Mouse (Mus musculus) embryo, embryonic 10 days (tissue): Measurements from ENCODE around the gene Gapvd1.
"Not testable (repeated sequence)": the region's sequence is repeated elsewhere in the genome, so short reads cannot be mapped to it uniquely, and the experiment has no call there.

Experiments
- DNase-seq: peaks from one replicate; pipeline ENCODE4 v3.0.0-alpha.2; 2015; ENCODE audit warnings: low spot score

Gapvd1 gene

DNA sequence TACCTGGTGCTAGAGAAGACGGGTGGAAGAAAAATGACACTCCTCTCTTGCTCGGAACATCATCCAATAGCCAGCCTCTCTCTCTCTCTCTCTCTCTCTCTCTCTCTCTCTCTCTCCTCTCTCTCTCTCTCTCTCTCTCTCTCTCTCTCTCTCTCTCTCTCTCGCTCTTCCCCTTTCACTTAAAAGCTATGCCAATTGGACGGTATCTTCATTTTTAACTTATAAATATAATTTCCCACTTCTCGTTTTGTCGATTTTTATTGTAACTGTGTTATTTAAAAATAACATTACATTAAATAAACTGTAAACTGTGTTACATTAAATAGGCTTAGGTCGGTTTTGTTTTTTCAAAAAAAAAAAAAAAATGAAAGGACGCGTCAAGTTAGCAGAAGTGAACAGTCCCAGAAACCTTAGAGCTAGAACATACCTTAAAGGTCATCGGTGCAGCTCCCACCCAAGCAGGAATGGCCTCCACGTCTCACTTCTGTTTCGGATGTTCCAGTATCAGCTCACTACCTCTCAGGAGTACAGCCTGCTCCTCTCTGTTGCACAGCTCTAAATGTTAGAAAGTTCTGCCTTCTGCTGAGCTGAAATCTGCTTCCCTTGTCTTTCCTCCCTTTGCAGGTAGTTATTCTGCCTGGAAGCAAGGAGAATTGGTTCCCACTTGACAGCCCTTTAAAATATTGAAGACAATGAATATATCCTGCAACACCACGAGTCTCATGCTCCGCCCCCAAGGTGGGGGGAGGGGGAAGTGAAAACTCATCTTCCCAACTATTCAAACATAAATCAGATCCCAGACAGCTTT, at the start of gene Gapvd1:
Gene Gapvd1, minus strand, starts transcription at position 682 of the 808 bp plus-strand sequence.
- DNase-seq, result peak; percentile 73

- no peak for DNase-seq
These were observed 49.8 kb upstream of the Gapvd1 start for GRCm38 (mm10) chr2:34804815-34805214.

DNA sequence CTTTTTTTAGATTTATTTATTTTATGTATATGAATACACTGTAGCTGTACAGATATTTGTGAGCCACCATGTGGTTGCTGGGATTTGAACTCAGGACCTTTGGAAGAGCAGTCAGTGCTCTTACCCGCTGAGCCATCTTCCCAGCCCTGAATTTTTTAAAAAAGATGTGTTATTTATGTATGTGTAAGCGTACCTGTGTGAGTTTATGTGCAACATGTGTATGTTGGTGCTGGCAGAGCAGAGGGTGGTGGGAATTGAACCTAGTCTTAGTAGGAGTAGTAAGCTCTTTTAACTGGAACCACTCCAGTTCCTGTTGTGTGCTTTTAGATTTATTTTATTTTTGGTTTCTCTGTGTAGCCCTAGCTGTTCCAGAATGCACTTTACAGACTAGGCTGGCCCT, 49.1 kb upstream of the Gapvd1 start:
- no peak for DNase-seq

- no peak for DNase-seq
These were observed 48.7 kb upstream of the Gapvd1 start for GRCm38 (mm10) chr2:34803746-34804145.

- DNase-seq, result not testable (repeated sequence)
These were observed 47.7 kb upstream of the Gapvd1 start for GRCm38 (mm10) chr2:34802565-34803245.

- DNase-seq, result peak; percentile 100
These were observed 46.8 kb upstream of the Gapvd1 start for GRCm38 (mm10) chr2:34801516-34802482.

DNA sequence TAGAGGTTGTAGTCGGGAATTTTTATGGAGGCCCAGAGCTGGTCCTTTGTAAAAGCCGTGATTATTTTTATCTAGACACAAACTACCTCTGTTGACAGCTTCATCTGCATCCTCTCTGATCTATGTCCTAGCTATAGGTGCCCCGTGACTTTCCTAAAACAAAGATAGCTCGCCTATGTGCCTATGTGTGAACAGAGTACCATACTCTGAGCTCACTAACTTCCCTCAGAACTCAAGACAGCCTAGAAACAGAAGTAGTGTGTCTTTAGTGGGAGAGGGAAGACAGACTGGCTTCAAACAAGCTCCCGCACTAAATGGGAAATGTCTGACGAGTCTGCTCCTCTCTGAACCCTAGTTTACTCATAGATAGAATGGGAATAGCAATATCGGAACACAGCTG, 45.3 kb upstream of the Gapvd1 start:
- DNase-seq, result no peak

DNA sequence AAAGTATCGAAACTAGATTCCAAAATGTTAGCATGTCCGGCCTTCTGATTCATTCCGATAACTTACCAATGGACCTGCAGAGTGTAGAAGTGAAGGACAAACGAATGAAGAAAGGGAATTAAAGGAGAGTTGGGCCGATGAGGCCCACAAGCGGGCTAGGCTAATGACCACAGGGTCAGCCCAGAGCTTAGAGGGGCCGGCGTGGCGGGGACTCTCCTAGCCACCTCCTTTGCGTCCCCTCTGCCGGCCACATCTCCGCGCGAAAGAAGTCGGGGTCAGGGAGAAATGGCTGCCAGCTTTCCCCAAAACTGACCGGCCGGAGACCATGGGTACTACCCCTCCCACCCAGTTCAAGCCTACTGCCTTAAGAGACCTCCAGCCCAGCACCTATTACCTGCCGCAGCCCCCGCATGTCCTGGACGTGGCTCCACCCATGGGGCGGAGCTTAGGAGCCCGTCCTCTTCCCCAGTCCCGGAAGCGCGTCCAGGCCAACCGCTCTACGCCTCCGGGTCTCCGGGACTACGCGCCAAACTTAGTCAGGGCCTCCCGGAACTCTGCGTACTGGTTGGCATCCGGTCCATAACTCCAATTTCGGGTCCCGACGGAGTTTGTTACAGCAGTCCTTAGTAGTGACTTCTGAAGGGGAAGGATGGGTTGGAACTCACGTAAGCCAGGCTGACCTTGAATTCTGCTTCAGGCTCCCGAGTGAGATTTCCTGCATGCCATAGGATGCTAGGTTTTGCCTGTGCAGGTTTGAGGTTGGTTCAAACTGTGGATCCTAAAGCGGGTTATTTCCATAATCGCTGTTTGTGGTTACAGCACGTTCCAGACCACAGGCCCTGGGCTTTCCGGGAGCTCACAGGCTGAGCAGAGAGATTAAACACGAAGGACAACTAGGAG, 44.6 kb upstream of the Gapvd1 start, which contains the start of gene Rabepk:
Gene Rabepk, minus strand, starts transcription at position 556 of the 900 bp plus-strand sequence.
- DNase-seq, result peak; percentile 90

- DNase-seq, result no peak
These were observed 40.4 kb upstream of the Gapvd1 start for GRCm38 (mm10) chr2:34795426-34795825.

DNA sequence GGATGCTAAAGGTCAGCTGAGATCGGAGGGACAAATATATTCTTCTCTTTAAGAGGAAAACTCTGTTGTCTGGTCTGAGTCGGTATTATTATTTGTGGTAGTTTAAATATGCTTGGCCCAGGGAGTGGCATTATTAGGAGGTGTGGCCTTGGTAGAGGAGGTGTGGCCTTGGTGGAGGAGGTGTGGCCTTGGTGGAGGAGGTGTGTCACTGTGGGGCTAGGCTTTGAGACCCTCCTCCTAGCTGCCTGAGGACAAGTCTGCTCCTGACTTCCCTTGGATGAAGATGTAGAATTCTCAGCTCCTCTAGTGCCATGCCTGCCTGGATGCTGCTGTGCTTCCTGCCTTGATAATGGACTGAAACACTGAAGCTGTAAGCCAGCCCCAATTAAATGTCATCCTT, 39.5 kb upstream of the Gapvd1 start:
- DNase-seq, result no peak

DNA sequence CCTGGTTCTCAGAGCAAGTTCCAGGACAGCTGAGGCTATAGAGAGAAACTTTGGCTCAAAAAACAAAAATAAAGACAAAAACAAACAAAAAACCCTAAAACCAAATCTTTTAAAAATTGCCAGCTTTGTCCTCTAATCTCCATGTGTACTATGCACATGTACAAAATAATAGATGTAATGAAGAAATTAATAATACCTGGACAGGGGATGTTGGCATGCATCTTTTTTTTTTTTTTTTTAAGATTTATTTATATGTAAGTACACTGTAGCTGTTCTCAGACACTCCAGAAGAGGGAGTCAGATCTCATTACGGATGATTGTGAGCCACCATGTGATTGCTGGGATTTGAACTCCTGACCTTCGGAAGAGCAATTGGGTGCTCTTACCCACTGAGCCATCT, 37.5 kb upstream of the Gapvd1 start:
- not testable (repeated sequence) for DNase-seq

DNA sequence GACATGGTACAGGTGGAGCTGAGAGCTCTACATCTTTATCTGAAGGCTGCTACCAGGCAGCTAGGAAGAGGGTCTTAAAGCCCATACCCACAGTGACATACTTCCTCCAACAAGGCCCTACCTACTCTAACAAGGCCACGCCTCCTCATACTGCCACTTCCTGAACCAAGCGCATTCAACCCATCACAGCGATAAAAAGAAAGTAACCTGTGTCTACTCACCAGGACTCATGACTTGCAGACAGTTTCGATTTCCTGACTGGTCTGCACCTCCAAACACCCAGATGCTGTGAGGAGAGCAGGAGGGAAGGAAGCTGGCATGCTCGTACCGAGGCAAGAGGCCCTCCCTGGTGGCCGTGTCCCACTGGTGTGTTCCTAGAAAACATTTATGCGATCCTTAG, 35.2 kb upstream of the Gapvd1 start:
- DNase-seq, result no peak

DNA sequence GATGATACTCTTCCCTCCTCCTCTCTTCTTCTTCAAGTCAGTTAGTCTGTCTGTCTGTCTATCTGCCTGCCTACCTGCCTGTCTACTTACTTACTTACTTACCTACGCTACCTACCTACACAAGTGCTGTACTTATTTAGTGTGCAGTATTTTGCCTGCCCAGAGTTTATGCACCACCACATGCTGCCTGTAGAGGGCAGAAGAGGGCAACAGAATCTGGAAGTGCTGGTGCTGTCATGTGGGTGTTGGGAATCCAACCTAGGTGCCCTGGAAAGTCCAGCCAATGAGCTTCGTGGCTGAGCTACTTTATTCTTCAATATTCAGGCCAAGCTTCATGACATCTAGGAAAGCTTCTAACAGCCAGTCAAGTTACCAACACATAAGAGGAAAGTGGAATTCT, 29.1 kb upstream of the Gapvd1 start:
- peak; percentile 59 for DNase-seq

DNA sequence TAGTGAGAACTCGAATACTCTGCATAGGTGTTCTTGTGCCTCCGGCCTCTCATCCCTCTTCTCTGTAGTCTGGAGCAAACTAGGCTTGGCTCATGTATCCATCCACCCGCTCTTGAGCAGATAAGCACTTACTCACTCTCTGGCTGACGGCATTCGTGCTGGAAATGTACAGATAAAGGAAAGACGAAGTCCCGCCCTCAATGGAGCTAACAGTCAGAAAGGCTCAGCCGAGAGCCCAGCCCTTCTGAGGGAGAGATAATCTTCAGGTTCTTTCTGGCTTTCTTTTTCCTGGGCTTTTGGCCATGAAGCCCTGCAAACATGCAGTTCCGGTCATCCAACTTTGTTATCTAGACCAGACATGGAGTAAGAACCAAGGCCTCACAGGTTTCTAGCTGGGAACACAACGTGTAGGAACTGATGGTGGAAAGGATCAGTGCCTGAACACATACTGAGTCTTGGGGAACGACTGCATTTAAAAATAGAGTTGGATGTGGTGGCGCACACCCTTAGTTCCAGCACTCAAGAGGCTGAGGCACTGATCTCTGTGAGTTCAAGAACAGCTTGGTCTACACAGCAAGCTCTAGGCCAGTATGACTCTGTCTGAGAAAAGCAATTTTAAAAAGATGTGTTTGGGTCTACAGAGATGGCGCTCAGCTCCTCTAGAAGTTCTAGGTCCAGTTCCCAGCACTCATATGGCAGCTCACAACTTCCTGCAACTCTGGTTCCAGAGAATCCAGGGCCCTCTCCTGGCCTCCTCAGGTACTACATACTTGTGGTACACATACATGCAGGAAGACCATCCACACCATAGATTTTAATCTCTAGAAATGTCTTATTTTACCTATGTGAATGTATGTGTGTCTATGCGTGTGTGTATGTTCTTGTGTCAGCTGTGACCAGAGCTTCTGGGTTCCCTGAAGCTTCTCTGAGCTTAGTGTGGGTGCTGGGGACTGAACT, 28.3 kb upstream of the Gapvd1 start:
- DNase-seq, result peak; percentile 25

- DNase-seq, result no peak
These were observed 22.3 kb upstream of the Gapvd1 start for GRCm38 (mm10) chr2:34777237-34777868.

DNA sequence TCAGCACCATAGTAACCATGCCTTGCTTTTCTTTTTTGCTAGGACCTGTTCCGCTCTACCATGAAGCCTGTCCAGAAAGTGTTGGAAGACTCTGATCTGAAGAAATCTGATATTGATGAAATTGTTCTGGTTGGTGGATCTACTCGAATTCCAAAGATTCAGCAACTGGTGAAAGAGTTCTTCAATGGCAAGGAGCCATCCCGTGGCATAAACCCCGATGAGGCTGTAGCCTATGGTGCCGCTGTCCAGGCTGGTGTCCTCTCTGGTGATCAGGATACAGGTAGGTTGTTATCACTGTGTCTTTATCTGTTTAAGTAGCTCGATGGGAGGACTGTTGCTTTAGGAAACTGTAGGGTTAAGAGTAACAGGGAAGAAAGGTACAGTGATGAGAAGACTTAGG, 19.5 kb upstream of the Gapvd1 start:
- DNase-seq, result no peak

DNA sequence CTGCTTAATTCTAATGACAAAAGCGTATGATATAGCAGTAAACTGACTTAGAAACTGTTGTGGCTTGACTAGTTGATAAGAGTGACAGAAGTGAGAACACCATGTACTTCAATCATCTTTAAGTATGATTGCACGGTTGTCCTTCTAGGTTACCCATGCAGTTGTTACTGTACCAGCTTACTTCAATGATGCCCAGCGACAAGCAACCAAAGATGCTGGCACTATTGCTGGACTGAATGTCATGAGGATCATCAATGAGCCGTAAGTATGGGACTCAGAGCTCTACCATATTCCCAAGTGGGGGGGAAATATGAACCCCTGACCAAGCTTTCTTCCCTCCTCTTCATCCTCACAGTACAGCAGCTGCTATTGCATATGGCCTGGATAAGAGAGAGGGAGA, 18.6 kb upstream of the Gapvd1 start:
- no peak for DNase-seq

DNA sequence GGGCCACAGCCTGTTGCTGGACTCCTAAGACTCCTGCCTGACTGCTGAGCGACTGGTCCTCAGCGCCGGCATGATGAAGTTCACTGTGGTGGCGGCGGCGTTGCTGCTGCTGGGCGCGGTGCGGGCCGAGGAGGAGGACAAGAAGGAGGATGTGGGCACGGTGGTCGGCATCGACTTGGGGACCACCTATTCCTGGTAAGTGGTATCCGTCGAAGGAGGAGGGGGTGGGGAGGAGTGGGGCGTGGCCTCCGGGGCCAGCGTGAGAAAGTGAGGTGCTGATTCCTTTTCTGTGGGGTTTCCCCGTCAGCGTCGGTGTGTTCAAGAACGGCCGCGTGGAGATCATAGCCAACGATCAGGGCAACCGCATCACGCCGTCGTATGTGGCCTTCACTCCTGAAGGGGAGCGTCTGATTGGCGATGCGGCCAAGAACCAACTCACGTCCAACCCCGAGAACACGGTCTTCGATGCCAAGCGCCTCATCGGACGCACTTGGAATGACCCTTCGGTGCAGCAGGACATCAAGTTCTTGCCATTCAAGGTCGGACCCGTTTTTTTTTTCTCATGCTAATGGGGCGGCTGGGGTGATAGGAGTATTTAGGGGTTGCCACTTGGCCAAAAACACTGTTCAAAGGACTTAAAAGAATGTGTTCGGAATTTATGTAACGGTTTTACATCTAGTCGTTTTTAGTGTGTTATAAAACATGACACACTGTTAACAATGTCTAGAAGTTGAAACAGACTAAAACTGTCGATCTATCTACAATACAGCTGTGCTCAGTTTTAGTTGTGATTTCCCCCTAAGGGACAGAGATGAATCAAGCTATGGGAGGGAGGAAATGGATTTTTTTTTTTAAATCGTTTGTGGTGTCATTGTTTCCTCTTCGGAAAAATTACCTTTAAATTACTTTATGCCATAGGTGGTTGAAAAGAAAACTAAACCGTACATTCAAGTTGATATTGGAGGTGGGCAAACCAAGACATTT, 17.5 kb upstream of the Gapvd1 start:
- DNase-seq, result peak; percentile 56
